ENCODE assay signal across 8 mouse cellular contexts in the genomic region with DNA sequence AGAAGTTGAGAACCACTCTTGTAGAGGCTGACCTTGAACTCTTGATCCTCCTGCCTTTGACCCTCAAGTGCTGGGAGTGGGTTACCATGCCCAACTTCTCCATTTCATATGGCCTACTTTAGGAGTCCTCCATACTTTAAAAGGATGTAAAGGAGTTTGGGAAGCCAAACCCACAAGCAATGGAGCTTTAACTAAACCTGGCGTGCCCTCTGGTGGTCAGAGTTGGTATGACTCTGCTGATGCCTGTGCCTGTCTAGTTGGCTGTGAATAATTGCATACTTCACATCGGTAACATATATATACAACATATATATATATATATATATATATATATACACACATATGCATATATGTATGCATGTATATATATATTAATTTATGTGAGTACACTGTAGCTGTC. TPM values are rescaled to one million over a fixed set of nuclear protein-coding genes. Genes with fewer than 3 reads are reported as not detected.
A peak's percentile ranks its signal among the peaks of the same experiment; 100 is the strongest.
DNase-seq lines count a peak whose midpoint lies in the region; ATAC-seq and TF ChIP-seq lines count a peak whose summit lies in the region.

No protein-coding gene starts in this region.

- no peak for TF ChIP-seq POLR2A in bone marrow macrophage, adult 2 months (IDR thresholded peaks at IDR 0.05; ENCODE audit: borderline replicate concordance, low read depth, low read length)

- H3K27me3 ChIP-seq in midbrain, embryonic 10.5 days (ENCODE audit: low read depth, poor library complexity, severe bottlenecking), result peaks cover 17% of the 10 kb centered on the region
- H3K27me3 ChIP-seq in midbrain, embryonic 13.5 days, result peaks cover 22% of the 10 kb centered on the region
- H3K27me3 ChIP-seq in limb, embryonic 11.5 days (ENCODE audit: control insufficient read depth, insufficient read depth, low read length), result no peaks in the 10 kb centered on the region

- WGBS in midbrain, embryonic 10.5 days, result 18% methylated on average over 2 of the region's 2 CpGs
- 20% methylated on average over 2 of the region's 2 CpGs for WGBS in midbrain, embryonic 13.5 days
- WGBS in limb, embryonic 11.5 days, result 19% methylated on average over 2 of the region's 2 CpGs

- H3K36me3 ChIP-seq in midbrain, embryonic 10.5 days, result no peaks in the 10 kb centered on the region
- no peaks in the 10 kb centered on the region for H3K36me3 ChIP-seq in midbrain, embryonic 13.5 days
- H3K36me3 ChIP-seq in limb, embryonic 11.5 days (ENCODE audit: control insufficient read depth, insufficient read depth, low read length), result no peaks in the 10 kb centered on the region

- no peak for ATAC-seq in midbrain, embryonic 13.5 days
- ATAC-seq in erythroid progenitor cell, adult 5-6 weeks (replicated peaks; ENCODE audit: low FRiP score, poor library complexity, severe bottlenecking), result peak; percentile 75
- ATAC-seq in limb, embryonic 11.5 days (ENCODE audit: insufficient number of reproducible peaks, low FRiP score, low TSS enrichment, low read depth), result no peak

- peaks cover 14% of the 10 kb centered on the region for H3K4me1 ChIP-seq in midbrain, embryonic 10.5 days
- peaks cover 12% of the 10 kb centered on the region for H3K4me1 ChIP-seq in midbrain, embryonic 13.5 days (replicated peaks)
- H3K4me1 ChIP-seq in bone marrow macrophage, adult 2 months (ENCODE audit: control insufficient read depth, insufficient read depth, low read length), result peaks cover 8% of the 10 kb centered on the region
- H3K4me1 ChIP-seq in limb, embryonic 11.5 days (ENCODE audit: control insufficient read depth, insufficient read depth, low read length), result peaks cover 7% of the 10 kb centered on the region; the same call in 1 of the 2 replicates

- DNase-seq in midbrain, embryonic 10.5 days (ENCODE audit: low spot score), result peak; percentile 70
- DNase-seq in induced T-regulatory cell, adult 2 months (ENCODE audit: low read depth), result peak; percentile 83
- DNase-seq in limb, embryonic 11.5 days (ENCODE audit: low spot score), result peak; percentile 93
- DNase-seq in ovary, postnatal 36 days (ENCODE audit: low spot score), result peak; percentile 71
- peak; percentile 72 for DNase-seq in urinary bladder, adult 2 months (ENCODE audit: low spot score)

- no peak overlapping the region for H3K27ac ChIP-seq in midbrain, embryonic 10.5 days (replicated peaks)
- no peak overlapping the region for H3K27ac ChIP-seq in midbrain, embryonic 13.5 days
- no peak overlapping the region for H3K27ac ChIP-seq in bone marrow macrophage, adult 2 months (ENCODE audit: insufficient read depth, low read depth, low read length)
- H3K27ac ChIP-seq in limb, embryonic 11.5 days (replicated peaks; ENCODE audit: low read depth, low read length), result no peak overlapping the region

- no peak overlapping the region for H3K4me3 ChIP-seq in midbrain, embryonic 10.5 days
- H3K4me3 ChIP-seq in midbrain, embryonic 13.5 days (replicated peaks), result no peak overlapping the region
- no peak overlapping the region for H3K4me3 ChIP-seq in bone marrow macrophage, adult 2 months (ENCODE audit: insufficient read depth, low read length)
- H3K4me3 ChIP-seq in limb, embryonic 11.5 days (ENCODE audit: low read depth, low read length), result no peak overlapping the region

- TF ChIP-seq CTCF in bone marrow macrophage, adult 2 months (IDR thresholded peaks at IDR 0.05; ENCODE audit: low read depth, low read length), result peak; percentile 61; the same call in 1 of the 2 replicates

- H3K9ac ChIP-seq in midbrain, embryonic 13.5 days (replicated peaks), result no peak overlapping the region
- no peak overlapping the region for H3K9ac ChIP-seq in limb, embryonic 11.5 days (ENCODE audit: low read length)

- H3K4me2 ChIP-seq in midbrain, embryonic 13.5 days (replicated peaks), result no peak overlapping the region
- H3K4me2 ChIP-seq in limb, embryonic 11.5 days (ENCODE audit: low read depth, severe bottlenecking), result no peak overlapping the region

- no peaks in the 10 kb centered on the region for H3K9me3 ChIP-seq in midbrain, embryonic 10.5 days (replicated peaks)
- no peaks in the 10 kb centered on the region for H3K9me3 ChIP-seq in midbrain, embryonic 13.5 days
- no peaks in the 10 kb centered on the region for H3K9me3 ChIP-seq in limb, embryonic 11.5 days (ENCODE audit: control insufficient read depth, low read length)

RNA-seq across cellular contexts. Expression of a gene that starts 4.2 kb away (rescaled TPM):
- 4.3 and 5.1 TPM in 2 replicates for polyA plus RNA-seq in midbrain, embryonic 10.5 days (2016; fragmentation: Nextera tagmentation; extraction: Ambion mirVana)
- polyA plus RNA-seq in midbrain, embryonic 13.5 days (2015; fragmentation: Nextera tagmentation; extraction: Ambion mirVana), result 2.0 and 2.4 TPM in 2 replicates
- polyA plus RNA-seq in bone marrow macrophage, adult 2 months (2012; ENCODE audit: insufficient read depth, insufficient read length, missing spikeins), result 0.27 TPM in 1 of 2 replicates, not detected in the other
- total RNA-seq in erythroid progenitor cell, adult 5-6 weeks (2015; ENCODE audit: low replicate concordance), result 1.4 TPM in 1 of 2 replicates, not detected in the other
- total RNA-seq in erythroid progenitor cell, adult 5-6 weeks (2017; ENCODE audit: low replicate concordance), result 0.13 TPM in 1 of 2 replicates, not detected in the other
- 8.9 and 9.6 TPM in 2 replicates for polyA plus RNA-seq in limb, embryonic 11.5 days (2014; fragmentation: Nextera tagmentation; extraction: Ambion mirVana)
- 1.5 and 4.1 TPM in 2 replicates for polyA plus RNA-seq in urinary bladder, adult 2 months (2012; rRNA removed)

RNA-seq across cellular contexts. Expression of a gene that starts 7.4 kb away (rescaled TPM):
- 0.02 and 0.06 TPM in 2 replicates for polyA plus RNA-seq in midbrain, embryonic 10.5 days (2016; fragmentation: Nextera tagmentation; extraction: Ambion mirVana)
- 1.2 and 1.5 TPM in 2 replicates for polyA plus RNA-seq in midbrain, embryonic 13.5 days (2015; fragmentation: Nextera tagmentation; extraction: Ambion mirVana)
- 0.12 TPM in 1 of 2 replicates, not detected in the other for polyA plus RNA-seq in bone marrow macrophage, adult 2 months (2012; ENCODE audit: insufficient read depth, insufficient read length, missing spikeins)
- 0.72 TPM in 1 of 2 replicates, not detected in the other for total RNA-seq in erythroid progenitor cell, adult 5-6 weeks (2015; ENCODE audit: low replicate concordance)
- total RNA-seq in erythroid progenitor cell, adult 5-6 weeks (2017; ENCODE audit: low replicate concordance), result not detected in 2 replicates
- 0.12 and 0.24 TPM in 2 replicates for polyA plus RNA-seq in limb, embryonic 11.5 days (2014; fragmentation: Nextera tagmentation; extraction: Ambion mirVana)
- polyA plus RNA-seq in urinary bladder, adult 2 months (2012; rRNA removed), result 0.08 and 0.18 TPM in 2 replicates

RNA-seq across cellular contexts. Expression of a gene that starts 38.7 kb away (rescaled TPM):
- 135 and 142 TPM in 2 replicates for polyA plus RNA-seq in midbrain, embryonic 10.5 days (2016; fragmentation: Nextera tagmentation; extraction: Ambion mirVana)
- polyA plus RNA-seq in midbrain, embryonic 13.5 days (2015; fragmentation: Nextera tagmentation; extraction: Ambion mirVana), result 108 and 110 TPM in 2 replicates
- polyA plus RNA-seq in bone marrow macrophage, adult 2 months (2012; ENCODE audit: insufficient read depth, insufficient read length, missing spikeins), result 70.7 and 83.1 TPM in 2 replicates
- total RNA-seq in erythroid progenitor cell, adult 5-6 weeks (2015; ENCODE audit: low replicate concordance), result 22.6 and 26.3 TPM in 2 replicates
- total RNA-seq in erythroid progenitor cell, adult 5-6 weeks (2017; ENCODE audit: low replicate concordance), result 20.7 and 20.9 TPM in 2 replicates
- polyA plus RNA-seq in limb, embryonic 11.5 days (2014; fragmentation: Nextera tagmentation; extraction: Ambion mirVana), result 134 and 140 TPM in 2 replicates
- polyA plus RNA-seq in urinary bladder, adult 2 months (2012; rRNA removed), result 104 and 116 TPM in 2 replicates
